Mouse (Mus musculus): Measurements from ENCODE around the gene Mto1. TPM values are rescaled to one million over a fixed set of nuclear protein-coding genes. Genes with fewer than 3 reads are reported as not detected.
A peak's percentile ranks its signal among the peaks of the same experiment; 100 is the strongest.
"Not testable (repeated sequence)": the region's sequence is repeated elsewhere in the genome, so short reads cannot be mapped to it uniquely, and the experiment has no call there.

The Mto1 gene
- polyA plus RNA-seq, 1 experiment from 2014 or later, result 17.0 TPM

- Histone ChIP-seq H3K36me3 (ENCODE audit: inconsistent target) (peaks cover 19% of the 10 kb centered on the region), H3K4me3 (ENCODE audit: inconsistent target) (peak overlapping the region; percentile 80), H3K27ac (peak overlapping the region; percentile 99), H3K79me2 (ENCODE audit: inconsistent target) (peaks cover 20% of the 10 kb centered on the region)
- under 1% methylated on average over 61 of the region's 77 CpGs for WGBS (ENCODE audit: missing documents)
Observed at GRCm38 (mm10) chr9:78481423-78482331, 33.7 kb downstream of the Mto1 start.

- peaks cover 20% of the 10 kb centered on the region for H3K79me2 ChIP-seq (ENCODE audit: inconsistent target)
- 36% methylated on average over 3 of the region's 3 CpGs for WGBS (ENCODE audit: missing documents)
- H3K4me3 ChIP-seq (ENCODE audit: inconsistent target), result peak overlapping the region; percentile 80
- H3K27ac ChIP-seq, result peak overlapping the region; percentile 99
- peaks cover 12% of the 10 kb centered on the region for H3K36me3 ChIP-seq (ENCODE audit: inconsistent target)
Observed at GRCm38 (mm10) chr9:78482386-78482785, 34.4 kb downstream of the Mto1 start.

DNA sequence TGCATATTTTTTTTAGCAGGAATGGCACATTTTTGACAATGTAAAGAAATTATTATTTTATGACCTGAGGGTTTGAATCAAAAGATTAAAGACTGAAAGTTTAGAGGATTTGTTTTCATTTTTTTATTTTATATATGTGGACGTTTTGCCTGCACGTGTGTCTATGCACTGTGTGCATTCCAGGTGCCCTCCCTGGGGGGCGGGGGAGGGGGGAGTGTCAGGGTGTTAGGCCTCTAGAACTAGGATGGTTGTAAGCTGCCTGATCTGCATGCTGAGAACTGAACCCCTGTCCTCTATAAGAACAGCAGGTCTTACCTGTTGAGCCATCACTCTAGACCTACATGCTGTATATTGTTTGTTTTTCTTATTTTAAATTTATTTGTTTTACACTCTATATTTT lies 36.7 kb downstream of the Mto1 start:
- Histone ChIP-seq H3K4me3 (ENCODE audit: inconsistent target) (no peak overlapping the region), H3K27ac (no peak overlapping the region), H3K79me2 (ENCODE audit: inconsistent target) (peaks cover 13% of the 10 kb centered on the region), H3K36me3 (ENCODE audit: inconsistent target) (no peaks in the 10 kb centered on the region)
- 97% methylated on average over 3 of the region's 3 CpGs for WGBS (ENCODE audit: missing documents)

DNA sequence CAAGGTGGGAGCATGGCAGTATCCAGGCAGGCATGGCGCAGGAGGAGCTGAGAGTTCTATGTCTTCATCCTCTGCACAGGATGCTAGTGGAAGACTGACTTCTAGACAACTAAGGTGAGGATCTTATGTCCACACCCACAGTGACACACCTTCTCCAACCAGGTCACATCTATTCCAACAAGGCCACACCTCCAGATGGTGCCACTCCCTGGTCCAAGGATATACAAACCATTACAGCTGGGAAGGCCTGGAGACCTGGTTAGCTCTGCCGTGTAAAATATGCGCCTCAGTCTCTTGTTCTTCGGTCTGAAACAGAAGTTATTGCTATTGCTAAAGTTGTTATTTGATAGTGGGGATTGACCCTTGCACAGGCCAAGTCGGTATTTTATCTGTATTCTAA lies 40.0 kb downstream of the Mto1 start:
- H3K36me3 ChIP-seq (ENCODE audit: inconsistent target); H3K27ac ChIP-seq; H3K79me2 ChIP-seq (ENCODE audit: inconsistent target): not testable (repeated sequence)
- WGBS (ENCODE audit: missing documents), result 94% methylated on average over 5 of the region's 5 CpGs
- H3K4me3 ChIP-seq (ENCODE audit: inconsistent target), result peak overlapping the region; percentile 50; the same call in 1 of the 2 replicates

DNA sequence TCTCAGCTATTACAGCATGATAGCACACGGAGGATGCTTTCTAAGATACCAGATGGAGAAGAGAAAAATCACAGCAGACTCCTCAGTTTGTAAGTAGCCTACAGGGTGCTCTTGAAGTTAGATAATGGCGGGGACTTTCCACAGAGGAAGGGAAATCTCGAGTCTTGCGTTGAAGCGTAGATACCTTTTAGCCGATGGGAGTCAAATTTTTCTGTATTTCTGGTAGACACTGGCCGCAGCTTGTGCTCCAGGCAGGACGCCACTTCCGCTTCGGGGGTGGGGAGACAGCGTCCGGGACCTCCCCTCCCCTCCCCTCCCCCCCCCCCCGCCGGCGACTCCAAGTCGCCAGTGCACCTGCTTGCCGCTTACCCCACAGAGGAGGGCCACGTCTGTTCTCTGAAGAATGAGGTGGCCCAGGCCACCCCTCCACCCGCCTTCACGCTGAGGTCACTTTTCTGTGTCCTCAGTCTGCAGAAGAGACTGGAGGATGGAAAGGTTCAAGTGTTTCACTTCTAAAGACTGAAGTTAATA lies 40.9 kb downstream of the Mto1 start, which contains the start of gene Eef1a1:
Eef1a1 (minus strand) TSS at position 262 of the 531 bp plus-strand sequence.
- Histone ChIP-seq H3K79me2 (ENCODE audit: inconsistent target) (no peaks in the 10 kb centered on the region), H3K4me3 (ENCODE audit: inconsistent target) (peak within 1 kb of the TSS; percentile 50), H3K36me3 (ENCODE audit: inconsistent target) (no peaks in the 10 kb centered on the region), H3K27ac (peak within 1 kb of the TSS; percentile 72)
- WGBS (ENCODE audit: missing documents), result 0% methylated on average over 11 of the region's 20 CpGs

- WGBS (ENCODE audit: missing documents), result 92% methylated on average over 3 of the region's 3 CpGs
- H3K27ac ChIP-seq, result no peak overlapping the region
- H3K79me2 ChIP-seq (ENCODE audit: inconsistent target), result no peaks in the 10 kb centered on the region
- H3K36me3 ChIP-seq (ENCODE audit: inconsistent target), result no peaks in the 10 kb centered on the region
- H3K4me3 ChIP-seq (ENCODE audit: inconsistent target), result no peak overlapping the region
Observed at GRCm38 (mm10) chr9:78491169-78491568, 43.2 kb downstream of the Mto1 start.

DNA sequence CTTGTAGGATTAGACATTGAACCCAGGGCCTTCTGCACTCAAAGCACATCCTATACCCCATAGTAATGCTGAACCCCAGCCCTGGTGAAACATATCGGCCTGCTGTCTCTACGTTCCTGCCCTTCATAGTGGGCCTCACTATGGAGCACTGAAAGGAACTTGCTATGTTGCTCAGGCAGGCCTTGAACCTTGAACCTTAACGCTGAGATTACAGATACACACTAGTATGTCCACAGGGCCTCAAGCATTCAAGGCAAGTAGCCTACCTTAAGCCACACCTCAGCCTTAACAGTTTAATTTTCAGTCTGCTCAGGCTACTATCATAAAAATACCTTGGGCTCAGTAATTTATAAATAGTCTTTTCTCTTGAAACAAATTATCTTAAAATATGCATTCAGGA lies 44.2 kb downstream of the Mto1 start:
- Histone ChIP-seq H3K36me3 (ENCODE audit: inconsistent target) (no peaks in the 10 kb centered on the region), H3K27ac (no peak overlapping the region), H3K79me2 (ENCODE audit: inconsistent target) (no peaks in the 10 kb centered on the region), H3K4me3 (ENCODE audit: inconsistent target) (no peak overlapping the region)
- 97% methylated on average over 3 of the region's 3 CpGs for WGBS (ENCODE audit: missing documents)

- Histone ChIP-seq H3K4me3 (ENCODE audit: inconsistent target) (no peak overlapping the region), H3K27ac (no peak overlapping the region), H3K36me3 (ENCODE audit: inconsistent target) (no peaks in the 10 kb centered on the region), H3K79me2 (ENCODE audit: inconsistent target) (no peaks in the 10 kb centered on the region)
- 64% methylated on average over 6 of the region's 7 CpGs for WGBS (ENCODE audit: missing documents)
Observed at GRCm38 (mm10) chr9:78493171-78493570, 45.2 kb downstream of the Mto1 start.

- 87% methylated on average over 3 of the region's 3 CpGs for WGBS (ENCODE audit: missing documents)
- no peak overlapping the region for H3K4me3 ChIP-seq (ENCODE audit: inconsistent target)
- no peaks in the 10 kb centered on the region for H3K36me3 ChIP-seq (ENCODE audit: inconsistent target)
- no peaks in the 10 kb centered on the region for H3K79me2 ChIP-seq (ENCODE audit: inconsistent target)
- no peak overlapping the region for H3K27ac ChIP-seq
Observed at GRCm38 (mm10) chr9:78500386-78500785, 52.4 kb downstream of the Mto1 start.

GRCm38 (mm10) chr9:78501284-78501683 lies 53.3 kb downstream of the Mto1 start:
- Histone ChIP-seq H3K4me3 (ENCODE audit: inconsistent target) (no peak overlapping the region), H3K79me2 (ENCODE audit: inconsistent target) (no peaks in the 10 kb centered on the region), H3K36me3 (ENCODE audit: inconsistent target) (no peaks in the 10 kb centered on the region), H3K27ac (no peak overlapping the region)
- WGBS (ENCODE audit: missing documents), result 81% methylated on average over 4 of the region's 4 CpGs

DNA sequence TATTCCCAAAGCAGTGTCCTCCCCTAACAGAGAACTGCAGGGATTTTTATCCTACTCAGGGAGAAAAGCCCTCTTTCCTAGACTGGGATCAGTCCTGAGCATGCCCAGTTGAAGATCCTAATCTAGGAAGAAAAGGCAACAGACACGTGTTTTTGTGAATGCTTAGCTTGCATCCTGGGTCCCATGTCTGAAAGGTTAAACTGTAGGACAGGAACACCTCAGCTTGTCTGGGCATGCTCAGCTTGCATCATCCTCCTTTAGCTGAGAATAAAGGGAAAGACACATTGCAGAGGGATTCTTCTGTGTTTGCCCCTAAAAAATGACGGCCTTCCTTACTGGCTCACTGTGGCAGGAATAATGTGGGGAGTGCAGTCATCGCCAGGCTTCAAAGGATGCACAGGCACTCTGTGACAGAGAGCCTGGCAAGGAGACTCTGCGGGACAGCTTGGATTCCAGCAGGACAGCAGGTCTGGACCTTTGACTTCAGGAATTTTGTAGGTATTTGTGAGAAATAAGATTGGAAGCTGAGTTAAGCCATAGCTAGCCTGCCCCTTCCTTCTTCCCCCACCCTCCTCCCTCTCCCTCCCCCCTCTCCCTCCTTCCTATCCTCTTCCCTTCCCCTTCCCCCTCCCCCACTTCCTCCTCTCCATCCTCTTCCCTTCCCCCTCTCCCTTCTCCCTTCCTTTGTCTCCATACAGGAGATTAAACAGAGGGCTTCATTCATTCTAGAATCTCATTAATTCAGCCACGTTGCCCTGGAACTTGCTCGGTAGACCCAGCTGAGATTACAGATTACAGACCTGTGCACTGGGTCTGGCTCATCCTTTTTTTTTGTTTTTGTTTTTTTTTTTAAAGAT lies 55.4 kb downstream of the Mto1 start:
- WGBS (ENCODE audit: missing documents), result 83% methylated on average over 5 of the region's 6 CpGs
- H3K27ac ChIP-seq, result 0 out of 2 replicates have a peak overlapping the region, but pooled peaks have one; percentile 8
- H3K79me2 ChIP-seq (ENCODE audit: inconsistent target), result no peaks in the 10 kb centered on the region
- H3K36me3 ChIP-seq (ENCODE audit: inconsistent target), result no peaks in the 10 kb centered on the region
- H3K4me3 ChIP-seq (ENCODE audit: inconsistent target), result no peak overlapping the region

- H3K79me2 ChIP-seq (ENCODE audit: inconsistent target), result no peaks in the 10 kb centered on the region
- H3K4me3 ChIP-seq (ENCODE audit: inconsistent target), result no peak overlapping the region
- 93% methylated on average over 4 of the region's 4 CpGs for WGBS (ENCODE audit: missing documents)
- H3K27ac ChIP-seq, result no peak overlapping the region
- no peaks in the 10 kb centered on the region for H3K36me3 ChIP-seq (ENCODE audit: inconsistent target)
Observed at GRCm38 (mm10) chr9:78504133-78504532, 56.1 kb downstream of the Mto1 start.

DNA sequence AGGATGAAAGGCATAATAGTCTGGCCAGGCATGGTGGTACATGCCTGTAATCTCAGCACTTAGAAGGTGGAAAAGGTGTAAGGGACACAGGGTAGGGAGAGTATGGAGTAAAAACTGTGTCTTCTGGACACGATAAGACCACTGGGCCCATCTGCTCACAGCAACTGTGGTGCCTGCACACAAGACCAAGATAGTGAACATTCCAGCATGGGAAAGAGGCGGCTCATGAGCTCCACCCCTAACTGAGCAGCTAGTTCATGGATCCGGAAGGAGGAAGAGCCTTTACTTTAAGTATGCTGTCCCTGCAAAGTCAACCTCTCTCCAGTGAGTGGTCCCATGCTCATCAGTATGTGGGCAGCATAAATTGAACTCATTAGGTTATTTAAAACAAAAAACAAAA lies 56.7 kb downstream of the Mto1 start:
- no peak overlapping the region for H3K27ac ChIP-seq
- 91% methylated on average over 3 of the region's 3 CpGs for WGBS (ENCODE audit: missing documents)
- H3K4me3 ChIP-seq (ENCODE audit: inconsistent target), result no peak overlapping the region

GRCm38 (mm10) chr9:78505223-78505622 lies 57.2 kb downstream of the Mto1 start:
- whole genome bisulfite sequencing (ENCODE audit: missing documents), result 95% methylated on average over 6 of the region's 6 CpGs
- Histone ChIP-seq H3K4me3 (ENCODE audit: inconsistent target) (no peak overlapping the region), H3K79me2 (ENCODE audit: inconsistent target) (no peaks in the 10 kb centered on the region), H3K27ac (no peak overlapping the region), H3K36me3 (ENCODE audit: inconsistent target) (no peaks in the 10 kb centered on the region)

More for the DNA sequence above, 56.7 kb downstream of the Mto1 start:
- H3K36me3 ChIP-seq (ENCODE audit: inconsistent target), result no peaks in the 10 kb centered on the region
- no peaks in the 10 kb centered on the region for H3K79me2 ChIP-seq (ENCODE audit: inconsistent target)
